Mouse (Mus musculus) CH12.LX (cell line): ENCODE measurements around the gene Zfp219.

Experiments
- E2F4 ChIP-seq: IDR thresholded peaks from 2 replicates; pipeline ENCODE4 v1.6.1; 2011; ENCODE audit warnings: low read depth, low read length, improper control_type of control experiment; ENCODE audit not compliant: insufficient replicate concordance
- EP300 ChIP-seq: IDR thresholded peaks from 2 replicates; pipeline ENCODE4 v1.6.1; 2011; ENCODE audit warnings: low read length, improper control_type of control experiment
- MAX ChIP-seq: IDR thresholded peaks from 2 replicates; pipeline ENCODE4 v1.6.1; 2011; ENCODE audit warnings: low read length, improper control_type of control experiment

DNA sequence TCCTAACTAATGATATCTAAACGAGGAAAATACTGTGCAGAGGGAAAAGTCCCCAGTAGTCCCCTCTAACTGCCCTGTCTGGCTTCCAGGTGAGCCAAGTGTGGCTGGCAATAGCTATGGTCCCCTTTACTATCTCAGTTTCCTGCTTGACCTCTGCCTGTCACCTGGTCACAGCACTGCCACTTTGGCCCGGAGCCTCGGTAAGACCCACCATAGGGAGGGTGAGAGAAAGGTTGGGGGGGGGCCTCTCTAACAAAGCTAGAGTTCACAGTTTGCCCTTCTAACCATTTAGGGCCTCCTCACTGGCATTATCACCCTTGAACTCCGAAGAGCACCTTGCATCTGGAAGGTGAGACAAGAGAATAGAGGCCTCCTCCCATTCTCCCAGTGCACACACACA is 2.9 kb downstream of the Zfp219 start:
- TF ChIP-seq MAX: no peak
- no peak for TF ChIP-seq EP300
- no peak for TF ChIP-seq E2F4
